Mouse (Mus musculus) fat pad, adult 2 months (tissue): ENCODE results near the gene Slc47a2.
"Not testable (repeated sequence)": the region's sequence is repeated elsewhere in the genome, so short reads cannot be mapped to it uniquely, and the experiment has no call there.

Experiments
- DNase-seq: peaks from one replicate; pipeline ENCODE4 v3.0.0-alpha.2; 2011; ENCODE audit warnings: low read depth, low spot score; ENCODE audit errors: extremely low read depth

The Slc47a2 gene

GRCm38 (mm10) chr11:61346133-61346532 lies 3.5 kb upstream of the Slc47a2 start:
- DNase-seq = no peak

- no peak for DNase-seq
Measured at GRCm38 (mm10) chr11:61341971-61342370, 689 bp downstream of the Slc47a2 start.

- DNase-seq = no peak
Measured at GRCm38 (mm10) chr11:61341233-61341632, 1.4 kb downstream of the Slc47a2 start.

- no peak for DNase-seq
Measured at GRCm38 (mm10) chr11:61340374-61340773, 2.3 kb downstream of the Slc47a2 start.

- no peak for DNase-seq
Measured at GRCm38 (mm10) chr11:61337586-61337985, 5.1 kb downstream of the Slc47a2 start.

- DNase-seq = no peak
Measured at GRCm38 (mm10) chr11:61320904-61321687, 21.6 kb downstream of the Slc47a2 start.

GRCm38 (mm10) chr11:61319923-61320567 lies 22.6 kb downstream of the Slc47a2 start:
- DNase-seq = no peak

- no peak for DNase-seq
Measured at GRCm38 (mm10) chr11:61319233-61319922, 23.3 kb downstream of the Slc47a2 start.

- no peak for DNase-seq
Measured at GRCm38 (mm10) chr11:61316864-61317263, 25.8 kb downstream of the Slc47a2 start.

- DNase-seq = no peak
Measured at GRCm38 (mm10) chr11:61310321-61310720, 32.3 kb downstream of the Slc47a2 start.

- DNase-seq = no peak
Measured at GRCm38 (mm10) chr11:61309831-61310230, 32.8 kb downstream of the Slc47a2 start.

- DNase-seq = no peak
Measured at GRCm38 (mm10) chr11:61307795-61308194, 34.9 kb downstream of the Slc47a2 start.

- no peak for DNase-seq
Measured at GRCm38 (mm10) chr11:61305377-61305776, 37.3 kb downstream of the Slc47a2 start.

GRCm38 (mm10) chr11:61304535-61304934 lies 38.1 kb downstream of the Slc47a2 start:
- DNase-seq = not testable (repeated sequence)

GRCm38 (mm10) chr11:61300716-61301392 lies 41.8 kb downstream of the Slc47a2 start:
- DNase-seq = no peak

- DNase-seq = no peak
Measured at GRCm38 (mm10) chr11:61300205-61300604, 42.5 kb downstream of the Slc47a2 start.

GRCm38 (mm10) chr11:61297901-61298300 lies 44.8 kb downstream of the Slc47a2 start:
- no peak for DNase-seq

GRCm38 (mm10) chr11:61297326-61297725 lies 45.3 kb downstream of the Slc47a2 start:
- no peak for DNase-seq

GRCm38 (mm10) chr11:61296556-61296955 lies 46.1 kb downstream of the Slc47a2 start:
- no peak for DNase-seq

- DNase-seq = no peak
Measured at GRCm38 (mm10) chr11:61295556-61295955, 47.1 kb downstream of the Slc47a2 start.

- no peak for DNase-seq
Measured at GRCm38 (mm10) chr11:61294431-61294830, 48.2 kb downstream of the Slc47a2 start.
